Mouse (Mus musculus): ENCODE measurements around the gene Smco4.

Smco4 gene

GRCm38 (mm10) chr9:15507431-15507875 lies 14.2 kb downstream of the Smco4 start:
- no peak for DNase-seq (ENCODE audit: low spot score in 2 of 2)

GRCm38 (mm10) chr9:15509363-15509762 lies 16.1 kb downstream of the Smco4 start:
- DNase-seq (ENCODE audit: low spot score in 2 of 2), result no peak

DNA sequence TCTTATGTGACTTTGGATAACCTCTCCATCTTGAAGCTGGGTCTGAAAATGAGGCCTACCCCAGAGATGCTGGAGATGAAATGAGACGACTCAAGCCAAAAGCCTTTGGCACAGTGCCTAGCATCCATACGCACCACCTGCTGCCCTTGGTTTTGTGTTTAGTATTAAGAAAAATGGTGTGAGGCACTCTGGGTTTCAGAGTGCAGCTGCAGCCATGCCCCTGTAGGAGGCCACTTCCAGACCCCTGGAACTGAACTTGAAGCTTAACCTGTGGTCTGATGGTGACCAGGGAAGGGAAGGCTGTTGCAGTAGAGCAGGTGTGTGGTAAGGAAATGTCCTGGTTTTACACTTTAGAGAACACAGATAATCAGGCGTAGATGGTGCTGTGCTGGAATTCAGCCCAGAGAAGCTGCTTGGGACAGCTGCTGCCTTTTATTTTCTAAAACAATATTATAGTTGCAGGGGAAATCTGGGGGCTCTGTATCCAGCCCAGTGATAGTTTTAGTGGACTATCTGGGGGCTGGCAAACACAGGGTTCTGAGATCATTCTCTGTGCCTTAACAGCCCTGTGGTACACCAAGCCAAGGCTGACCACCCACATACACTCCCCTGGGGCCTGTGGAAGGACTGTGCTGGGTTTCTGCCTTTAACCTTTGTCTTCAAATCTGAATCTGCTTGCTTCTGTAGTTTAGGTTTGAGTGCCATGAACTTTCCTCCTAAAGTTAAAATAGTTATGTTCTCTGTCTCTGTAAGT lies 17.5 kb downstream of the Smco4 start:
- DNase-seq (ENCODE audit: low spot score in 2 of 2), result no peak

GRCm38 (mm10) chr9:15512918-15513317 lies 19.7 kb downstream of the Smco4 start:
- DNase-seq (ENCODE audit: low spot score in 2 of 2), result no peak

- no peak for DNase-seq (ENCODE audit: low spot score in 2 of 2)
These were observed 22.8 kb downstream of the Smco4 start for GRCm38 (mm10) chr9:15516007-15516406.

GRCm38 (mm10) chr9:15517979-15518378 lies 24.7 kb downstream of the Smco4 start:
- DNase-seq (ENCODE audit: low spot score in 2 of 2), result no peak

- DNase-seq (ENCODE audit: low spot score in 2 of 2), result no peak
These were observed 29.1 kb downstream of the Smco4 start for GRCm38 (mm10) chr9:15522348-15522747.

DNA sequence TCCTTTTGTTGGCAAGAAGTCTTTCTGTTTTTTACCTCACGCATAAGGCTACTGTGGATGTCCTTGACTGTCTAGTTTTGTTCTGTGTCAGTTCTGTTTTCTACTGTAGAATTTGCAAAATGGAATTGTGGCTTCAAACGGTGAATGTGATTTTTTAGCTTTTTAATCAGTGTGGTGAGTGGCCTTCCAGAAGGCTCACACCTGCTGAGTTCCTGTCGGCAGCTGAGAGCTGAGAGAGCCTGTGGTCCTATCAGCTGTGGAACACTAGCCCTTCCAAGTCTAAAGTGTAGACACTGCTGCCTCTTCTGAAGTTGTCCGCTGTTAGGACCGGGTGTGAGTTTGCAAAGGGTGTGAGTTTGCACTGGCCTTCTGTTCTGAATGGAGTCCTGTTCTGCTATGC lies 29.7 kb downstream of the Smco4 start:
- no peak for DNase-seq (ENCODE audit: low spot score in 2 of 2)

DNA sequence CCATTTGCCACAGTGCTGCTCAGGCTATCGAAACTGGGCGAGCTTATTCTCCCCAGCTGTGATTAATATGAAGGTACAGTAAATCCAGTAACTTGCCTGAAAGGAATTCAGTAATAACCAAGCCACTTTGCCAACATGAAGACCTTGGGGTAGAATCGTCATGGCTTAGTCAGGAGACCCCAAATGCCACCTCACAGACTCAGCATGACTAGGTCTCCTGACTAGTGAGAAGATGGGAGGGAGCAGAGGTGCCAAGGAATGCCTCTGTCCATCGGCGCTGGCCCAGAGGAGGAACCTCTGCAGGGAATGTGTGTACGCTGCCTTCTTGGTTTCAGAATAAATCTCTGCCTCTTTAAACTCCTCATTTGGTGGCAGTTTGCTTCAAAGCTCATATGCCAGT lies 30.4 kb downstream of the Smco4 start:
- DNase-seq (ENCODE audit: low spot score in 2 of 2), result no peak

GRCm38 (mm10) chr9:15525246-15525645 lies 32.0 kb downstream of the Smco4 start:
- DNase-seq (ENCODE audit: low spot score in 2 of 2), result no peak

DNA sequence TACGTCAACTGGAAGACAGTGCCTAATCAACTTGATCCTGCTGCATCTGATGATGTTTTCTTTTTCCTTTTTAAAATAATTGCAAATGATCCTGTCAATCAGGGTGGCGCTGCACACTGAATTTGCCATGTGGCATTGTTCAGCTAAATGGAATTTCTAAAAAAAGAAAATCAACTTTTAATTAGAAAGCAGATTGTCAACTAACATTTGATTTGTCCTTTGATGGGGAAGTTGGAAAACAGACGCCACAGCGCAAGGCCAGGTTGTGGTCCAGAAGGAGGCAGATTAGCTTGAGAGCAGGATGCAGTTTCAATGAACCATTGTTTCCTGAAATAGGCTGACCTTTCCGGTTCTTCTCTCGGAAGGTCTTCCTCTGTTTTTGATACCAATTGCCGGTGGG lies 33.3 kb downstream of the Smco4 start:
- DNase-seq (ENCODE audit: low spot score in 2 of 2), result no peak

DNA sequence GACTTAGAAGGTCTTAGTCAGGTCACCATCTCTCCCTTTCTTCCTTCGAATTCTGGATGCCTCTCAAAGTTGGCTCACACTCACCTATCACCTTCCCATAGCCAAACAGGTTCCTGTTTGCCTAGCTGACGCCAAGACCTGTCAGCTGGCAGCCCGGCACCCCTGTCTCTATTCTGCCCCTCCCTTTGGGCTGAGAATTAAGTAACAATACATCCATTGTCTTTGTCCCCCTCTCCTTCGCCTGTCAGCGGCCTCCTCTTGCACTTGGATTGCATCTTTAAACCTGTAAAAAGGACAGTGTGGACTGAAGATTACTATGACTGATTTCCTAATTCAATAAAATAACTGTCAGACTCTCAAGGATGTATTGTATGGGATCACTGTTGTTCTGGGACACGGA lies 34.6 kb downstream of the Smco4 start:
- no peak for DNase-seq (ENCODE audit: low spot score in 2 of 2)

- DNase-seq (ENCODE audit: low spot score in 2 of 2), result no peak
These were observed 35.1 kb downstream of the Smco4 start for GRCm38 (mm10) chr9:15528368-15528767.

DNA sequence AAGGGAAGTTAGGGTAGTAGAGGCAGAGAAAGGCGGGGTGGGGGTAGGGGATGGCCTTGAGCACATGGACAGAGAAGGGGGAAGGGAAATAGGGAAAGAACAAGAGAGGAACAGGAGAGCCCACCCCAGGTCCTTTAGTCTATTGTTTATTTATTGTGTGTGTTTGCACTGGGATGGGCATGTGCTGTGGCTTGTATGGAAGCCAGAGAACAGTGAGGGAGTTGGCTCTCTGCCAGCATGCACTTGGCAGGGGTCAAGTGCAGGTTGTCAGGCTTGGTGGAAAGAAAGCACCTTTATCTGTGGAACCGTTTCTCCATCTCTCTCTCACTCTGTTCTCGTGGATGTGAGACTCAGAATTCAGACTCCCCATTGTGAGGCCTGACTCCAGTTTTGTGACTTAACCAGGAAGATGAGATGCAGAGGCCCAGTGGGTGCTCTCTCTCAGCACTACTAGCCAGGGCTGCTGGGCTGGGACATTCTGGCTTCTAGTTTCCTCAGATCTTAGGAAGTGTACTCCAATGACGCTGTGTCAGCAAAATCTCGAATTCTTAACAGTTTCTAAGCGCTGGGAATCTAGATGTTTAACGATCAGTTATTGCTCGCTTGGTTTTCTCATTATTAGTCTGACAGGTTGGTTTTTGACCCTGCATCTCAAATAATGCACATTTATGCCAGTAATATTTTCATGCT lies 36.2 kb downstream of the Smco4 start:
- no peak for DNase-seq (ENCODE audit: low spot score in 2 of 2)

DNA sequence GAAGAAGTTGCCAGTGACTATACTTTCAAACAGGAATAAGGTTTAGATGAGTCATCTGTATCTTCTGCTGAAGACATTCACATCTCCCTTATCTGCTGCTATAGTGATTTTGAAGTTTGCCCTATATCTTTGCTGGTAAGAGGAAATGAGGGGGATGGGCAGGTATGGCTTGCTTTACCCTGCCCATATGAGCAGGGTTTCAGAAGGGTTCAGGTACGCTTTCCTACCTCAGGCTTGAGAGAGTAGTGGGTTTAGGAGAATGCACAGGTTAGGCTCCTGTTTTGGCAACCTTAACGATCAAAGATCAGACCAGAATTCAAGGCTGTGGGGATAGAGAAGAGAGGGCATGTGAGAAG lies 36.7 kb downstream of the Smco4 start:
- no peak for DNase-seq (ENCODE audit: low spot score in 2 of 2)

DNA sequence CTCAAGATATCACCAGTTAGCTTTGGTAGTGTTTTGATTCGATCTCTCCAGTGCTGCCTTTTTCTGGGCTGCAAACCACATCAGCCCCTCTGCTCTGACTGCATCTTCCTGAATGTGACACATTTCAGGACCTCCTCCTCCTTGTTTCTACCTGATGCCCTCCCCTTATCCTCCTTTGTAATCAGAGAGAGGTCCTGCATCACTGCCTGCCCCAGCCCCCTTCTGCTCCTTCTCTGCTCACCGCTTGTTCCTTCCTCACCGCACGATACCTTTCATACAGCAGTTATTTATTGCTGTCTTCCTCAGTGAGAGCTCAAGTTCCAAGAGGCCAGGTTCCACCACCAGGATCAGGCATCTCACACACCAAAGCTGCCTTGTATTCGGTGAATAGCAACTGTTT lies 38.0 kb downstream of the Smco4 start:
- no peak for DNase-seq (ENCODE audit: low spot score in 2 of 2)

DNA sequence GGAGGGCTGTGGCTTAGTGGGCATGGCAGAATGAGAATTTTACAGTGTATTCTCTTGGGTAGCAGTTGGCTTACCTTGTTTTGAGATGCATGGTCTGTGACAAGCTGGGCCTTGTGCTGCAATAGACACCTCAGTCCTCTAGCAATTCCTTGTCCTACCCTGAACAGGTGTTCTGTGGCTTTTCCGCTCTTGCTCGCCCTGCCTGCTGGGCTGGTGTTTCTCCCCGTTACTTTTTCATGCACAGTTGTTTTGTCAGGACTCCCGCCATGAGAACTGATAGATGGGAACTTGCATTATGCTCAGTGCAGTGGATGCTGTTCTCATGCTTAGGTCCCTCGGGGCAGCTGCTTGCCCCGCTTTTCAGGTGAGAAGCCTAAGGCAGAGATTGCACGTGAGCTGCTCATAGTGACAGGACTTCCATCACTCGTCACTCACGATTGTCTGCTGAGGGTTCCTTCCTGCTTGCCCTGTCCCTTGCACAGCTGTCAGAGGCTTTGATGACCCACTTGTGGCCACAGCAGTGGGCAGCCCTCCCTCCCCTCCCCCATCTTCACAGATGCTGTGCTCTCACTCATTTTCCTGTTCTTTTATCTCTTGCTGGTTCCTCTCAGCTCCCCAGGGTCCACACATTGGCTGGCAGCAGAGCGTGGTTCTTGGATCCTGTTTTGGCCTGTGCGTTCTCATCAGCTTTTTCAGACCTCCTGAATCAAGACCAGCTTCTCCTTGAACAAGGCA lies 40.3 kb downstream of the Smco4 start:
- no peak for DNase-seq (ENCODE audit: low spot score in 2 of 2)

GRCm38 (mm10) chr9:15534110-15534509 lies 40.9 kb downstream of the Smco4 start:
- DNase-seq (ENCODE audit: low spot score in 2 of 2), result no peak

DNA sequence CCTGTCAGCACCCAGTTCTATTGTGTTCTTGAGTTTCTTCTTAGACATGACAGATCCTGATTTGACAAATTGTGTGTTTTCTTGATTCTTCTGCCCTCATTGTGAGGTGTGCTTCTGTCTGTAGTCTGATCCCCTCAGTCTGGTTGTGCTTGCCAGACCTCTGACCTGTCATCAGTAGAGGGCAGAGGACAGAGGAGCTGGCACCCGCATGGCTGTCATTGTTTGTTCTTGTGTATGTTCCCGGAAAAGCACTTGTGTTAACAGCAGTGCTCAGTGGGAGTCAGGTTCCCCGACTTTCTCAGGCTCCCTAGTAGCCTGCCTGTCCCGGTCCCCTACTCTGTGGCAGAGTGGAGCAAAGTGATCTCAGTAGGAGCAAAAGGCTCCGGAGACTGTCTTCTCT lies 42.2 kb downstream of the Smco4 start:
- no peak for DNase-seq (ENCODE audit: low spot score in 2 of 2)

- DNase-seq (ENCODE audit: low spot score in 2 of 2), result no peak
These were observed 43.7 kb downstream of the Smco4 start for GRCm38 (mm10) chr9:15536861-15537426.

- DNase-seq (ENCODE audit: low spot score in 2 of 2), result no peak
These were observed 44.3 kb downstream of the Smco4 start for GRCm38 (mm10) chr9:15537455-15538048.

- no peak for DNase-seq (ENCODE audit: low spot score in 2 of 2)
These were observed 45.8 kb downstream of the Smco4 start for GRCm38 (mm10) chr9:15538979-15539533.
